Mouse (Mus musculus): ENCODE data around the gene Casp8. TPM values are rescaled to one million over a fixed set of nuclear protein-coding genes. Genes with fewer than 3 reads are reported as not detected.
"Not testable (repeated sequence)": the region's sequence is repeated elsewhere in the genome, so short reads cannot be mapped to it uniquely, and the experiment has no call there.

Gene Casp8
- total RNA-seq (2015): 179 and 198 TPM in 2 replicates
- total RNA-seq (2017): 144 and 170 TPM in 2 replicates

DNA sequence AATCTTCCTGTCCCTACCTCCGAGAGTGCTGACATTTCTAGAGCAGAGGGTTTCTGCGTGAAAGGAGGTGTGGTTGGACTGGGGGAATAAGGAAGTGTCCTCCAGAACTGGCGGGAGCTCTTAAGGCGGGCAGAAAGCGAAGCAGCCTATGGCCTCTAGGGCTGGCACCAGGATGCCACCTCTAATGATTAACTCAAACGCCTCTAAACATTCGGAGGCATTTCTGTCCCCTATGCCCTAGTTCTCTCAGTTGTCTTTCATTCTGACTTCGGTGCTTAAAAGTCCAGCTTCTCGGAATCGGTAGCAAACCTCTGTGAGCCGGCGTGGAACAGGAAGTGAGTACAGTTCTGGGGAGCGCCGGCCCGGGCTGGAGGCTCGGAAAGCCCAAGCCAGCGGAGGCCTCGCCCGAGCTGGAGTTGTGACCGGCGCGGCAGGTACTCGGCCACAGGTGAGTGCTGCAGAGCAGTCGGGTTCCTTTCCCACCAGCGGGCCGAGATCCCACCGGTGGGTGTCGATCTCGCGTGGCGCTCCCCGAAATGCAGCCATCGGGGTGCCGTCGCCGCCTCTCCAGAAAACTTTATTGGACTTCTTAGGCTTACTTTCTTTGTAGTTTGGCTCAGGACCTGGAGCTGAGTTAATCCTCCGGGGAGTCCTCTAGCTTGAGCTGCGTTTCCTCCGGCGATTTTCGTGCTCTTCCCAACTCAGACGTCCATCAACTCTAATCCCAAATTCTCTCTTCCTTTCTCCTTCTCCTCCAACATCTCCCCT, at the start of gene Casp8:
TSS of gene Casp8 (plus strand) at position 84 of the 768 bp plus-strand sequence.
- peak; percentile 90 for ATAC-seq (ENCODE audit: poor library complexity, severe bottlenecking)

DNA sequence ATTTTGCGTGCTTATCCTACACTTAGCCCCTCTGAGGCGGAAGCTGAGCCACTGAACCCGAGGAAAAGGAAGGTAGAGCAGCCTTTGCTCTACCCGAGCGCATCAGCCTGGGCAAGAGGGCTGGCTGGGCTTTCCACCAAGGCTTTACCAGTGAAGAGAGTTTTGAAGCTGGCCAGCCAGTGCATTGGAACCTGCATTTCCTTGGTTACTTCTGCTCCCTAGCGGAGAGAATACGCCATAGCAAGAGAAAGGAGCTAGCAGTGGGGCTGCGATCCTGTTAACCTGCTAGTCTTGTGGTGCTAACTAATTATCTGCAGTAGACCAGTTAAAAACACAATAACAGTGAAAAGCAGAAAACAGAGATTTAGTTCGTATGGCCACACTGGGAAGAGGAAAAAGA, 48.3 kb upstream of the Casp8 start:
- no peak for ATAC-seq (ENCODE audit: poor library complexity, severe bottlenecking)

DNA sequence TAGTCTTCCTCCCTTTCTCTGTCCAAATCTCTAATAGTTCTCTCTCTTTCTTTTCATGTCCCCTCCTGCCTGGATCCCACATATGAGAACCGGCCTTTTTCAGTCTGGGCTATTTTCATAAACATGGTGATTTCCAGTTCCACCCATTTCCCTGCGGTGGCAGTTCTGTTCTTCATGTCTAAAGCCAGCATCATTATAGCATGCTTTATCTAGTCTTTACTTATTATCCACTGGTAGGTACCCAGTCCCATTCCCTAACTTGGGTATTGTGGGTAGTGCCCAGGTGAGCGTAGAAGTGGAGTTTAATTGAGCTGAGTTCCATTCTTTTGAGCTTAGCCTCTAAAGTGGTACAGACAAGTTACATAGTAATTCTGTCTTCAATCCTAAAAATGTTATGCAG, 35.7 kb upstream of the Casp8 start:
- ATAC-seq (ENCODE audit: poor library complexity, severe bottlenecking): no peak

GRCm38 (mm10) chr1:58760581-58760980, 34.6 kb upstream of the Casp8 start:
- ATAC-seq (ENCODE audit: poor library complexity, severe bottlenecking): no peak

GRCm38 (mm10) chr1:58761391-58762275, 33.5 kb upstream of the Casp8 start:
- ATAC-seq (ENCODE audit: poor library complexity, severe bottlenecking): peak; percentile 72

DNA sequence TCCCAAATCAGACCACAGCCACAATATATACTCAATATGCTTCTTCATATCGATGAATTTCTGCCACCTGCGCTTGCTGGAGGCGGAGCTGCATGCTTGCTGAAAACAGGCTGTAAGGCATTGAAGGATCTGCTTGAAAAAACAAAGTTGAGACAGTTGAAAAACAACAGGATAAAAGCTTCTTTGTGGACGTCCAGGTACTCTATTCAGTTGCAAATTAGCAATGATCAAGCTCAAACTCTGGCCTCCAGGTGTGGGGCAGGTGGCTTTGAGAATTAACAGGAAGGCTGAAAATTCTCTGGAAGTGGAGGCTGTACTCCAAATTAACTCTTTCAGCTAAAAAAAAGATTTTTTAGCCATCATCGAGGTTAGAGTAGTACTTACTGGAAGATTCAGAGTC, 32.6 kb upstream of the Casp8 start:
- no peak for ATAC-seq (ENCODE audit: poor library complexity, severe bottlenecking)

DNA sequence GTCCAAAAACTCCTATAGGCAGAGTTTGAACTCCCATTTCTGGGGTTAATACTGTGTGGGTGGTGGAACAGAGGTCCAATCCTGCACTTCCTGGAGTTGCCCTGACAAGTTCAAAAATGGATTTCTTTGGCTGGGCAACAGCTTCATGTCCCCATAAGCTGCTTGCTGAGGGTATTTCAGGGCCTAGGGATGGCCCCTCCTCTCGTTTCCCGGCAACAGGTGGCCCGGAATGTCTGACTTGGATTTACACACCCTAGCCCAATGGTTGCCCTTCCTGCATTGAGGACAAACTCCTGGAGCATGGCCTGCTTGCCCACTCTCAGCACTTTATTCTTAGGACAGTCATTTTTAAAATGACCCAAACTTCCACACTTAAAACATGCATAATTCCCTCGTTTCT, 28.7 kb upstream of the Casp8 start:
- not testable (repeated sequence) for ATAC-seq (ENCODE audit: poor library complexity, severe bottlenecking)

DNA sequence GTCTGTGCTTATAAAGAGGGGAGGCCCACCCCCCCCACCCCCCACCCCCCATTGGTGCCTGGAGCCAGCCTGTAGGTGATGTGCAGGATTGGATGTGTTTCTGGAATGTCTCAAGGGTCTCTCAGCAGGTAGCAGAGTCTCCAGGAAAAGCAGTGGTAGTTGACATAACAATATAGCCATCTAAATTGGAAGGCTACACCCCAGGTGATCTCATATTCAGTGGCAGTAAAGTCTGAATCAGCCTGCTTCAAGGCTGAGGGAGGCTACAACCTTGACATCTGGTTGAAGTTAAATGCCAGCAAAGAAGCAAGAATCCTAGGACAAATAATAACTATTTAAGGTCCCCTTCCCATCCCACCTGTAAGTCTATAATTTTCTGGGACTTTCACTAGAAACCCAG, 26.0 kb upstream of the Casp8 start:
- ATAC-seq (ENCODE audit: poor library complexity, severe bottlenecking): no peak

GRCm38 (mm10) chr1:58769701-58770100, 25.5 kb upstream of the Casp8 start:
- no peak for ATAC-seq (ENCODE audit: poor library complexity, severe bottlenecking)

DNA sequence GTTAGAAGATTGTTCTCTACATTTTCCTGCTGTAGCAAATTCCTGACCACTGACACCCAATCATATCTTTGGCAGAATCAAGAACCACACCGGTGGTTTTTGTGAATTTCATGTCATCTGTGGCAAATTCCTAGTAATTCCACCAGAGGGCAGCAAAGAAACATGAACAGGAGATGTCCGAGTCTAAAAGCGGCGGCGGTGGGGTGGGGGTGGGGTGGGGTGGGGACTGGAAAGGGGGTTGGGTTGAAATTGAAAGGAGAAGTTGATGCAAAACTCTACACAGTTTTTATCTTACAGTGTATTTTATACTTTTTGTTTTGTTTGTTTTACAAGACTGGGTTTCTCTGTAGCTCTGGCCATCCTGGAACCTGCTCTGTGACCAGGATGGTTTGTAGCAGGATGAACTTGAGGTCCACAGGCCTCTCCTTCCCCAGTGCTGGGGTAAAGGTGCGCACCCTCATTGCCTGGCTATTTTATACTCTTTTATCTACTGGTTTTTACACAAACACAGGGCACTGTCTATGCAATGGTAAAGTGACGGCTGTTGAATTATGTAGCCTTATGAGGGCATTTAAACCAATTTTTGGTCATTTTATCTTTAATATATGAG, 25.0 kb upstream of the Casp8 start:
- ATAC-seq (ENCODE audit: poor library complexity, severe bottlenecking): peak; percentile 67

GRCm38 (mm10) chr1:58772084-58772483, 23.1 kb upstream of the Casp8 start:
- no peak for ATAC-seq (ENCODE audit: poor library complexity, severe bottlenecking)

DNA sequence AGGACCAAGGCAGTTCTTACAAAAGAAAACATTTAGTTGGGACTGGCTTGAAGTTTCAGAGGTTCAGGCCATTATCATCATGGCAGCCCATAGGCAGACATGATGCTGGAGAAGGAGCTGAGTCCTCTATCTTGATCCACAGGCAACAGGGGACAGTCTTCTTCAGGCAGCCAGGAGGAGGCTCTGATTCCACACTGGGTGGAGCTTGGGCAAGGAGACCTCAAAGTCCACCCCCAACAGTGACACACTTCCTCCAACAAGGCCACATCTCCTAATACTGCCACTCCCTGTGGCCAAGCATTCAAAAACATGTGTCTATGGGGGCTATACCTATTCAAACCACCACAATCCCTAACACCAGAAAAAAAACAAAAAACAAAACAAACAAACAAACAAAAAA, 21.9 kb upstream of the Casp8 start:
- peak; percentile 71 for ATAC-seq (ENCODE audit: poor library complexity, severe bottlenecking)

GRCm38 (mm10) chr1:58773905-58774304, 21.3 kb upstream of the Casp8 start:
- ATAC-seq (ENCODE audit: poor library complexity, severe bottlenecking): peak; percentile 76

DNA sequence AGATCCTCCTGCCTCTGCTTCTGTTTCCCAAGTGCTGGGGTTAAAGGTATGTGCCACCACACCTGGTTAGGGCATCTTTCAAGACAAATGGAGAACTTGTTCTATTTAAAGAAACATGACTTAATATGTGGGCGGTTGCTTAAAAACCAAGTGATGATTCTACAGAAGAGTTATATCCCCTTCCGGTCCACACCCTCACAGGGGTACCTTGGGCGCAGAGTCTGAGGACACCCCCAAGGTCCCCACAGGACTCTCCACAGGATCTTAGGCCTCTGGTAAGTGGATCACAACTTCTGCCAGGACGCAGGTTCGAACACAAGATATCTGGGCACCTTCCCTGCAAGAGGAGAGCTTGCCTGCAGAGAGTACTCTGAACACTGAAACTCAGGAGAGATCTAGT, 19.8 kb upstream of the Casp8 start:
- ATAC-seq (ENCODE audit: poor library complexity, severe bottlenecking): no peak

DNA sequence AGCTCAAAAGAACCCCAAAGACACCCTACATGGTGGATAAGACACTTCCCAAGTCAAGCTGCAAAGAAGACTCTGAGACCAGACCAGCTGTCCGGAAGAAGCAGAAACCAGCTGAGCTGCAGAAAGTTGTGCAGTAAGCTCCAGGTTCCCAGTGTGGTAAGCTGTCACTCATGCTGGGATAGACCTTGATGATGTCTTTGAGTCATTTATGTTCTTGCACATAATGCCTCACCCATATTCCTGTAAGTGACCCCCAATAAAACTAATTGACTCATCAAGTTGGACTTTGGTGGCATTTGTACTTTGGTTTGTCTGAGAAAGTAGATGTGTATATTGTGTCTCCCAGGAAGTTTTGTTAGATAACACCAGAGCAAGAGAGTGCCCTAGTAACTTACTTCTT, 17.6 kb upstream of the Casp8 start:
- no peak for ATAC-seq (ENCODE audit: poor library complexity, severe bottlenecking)

DNA sequence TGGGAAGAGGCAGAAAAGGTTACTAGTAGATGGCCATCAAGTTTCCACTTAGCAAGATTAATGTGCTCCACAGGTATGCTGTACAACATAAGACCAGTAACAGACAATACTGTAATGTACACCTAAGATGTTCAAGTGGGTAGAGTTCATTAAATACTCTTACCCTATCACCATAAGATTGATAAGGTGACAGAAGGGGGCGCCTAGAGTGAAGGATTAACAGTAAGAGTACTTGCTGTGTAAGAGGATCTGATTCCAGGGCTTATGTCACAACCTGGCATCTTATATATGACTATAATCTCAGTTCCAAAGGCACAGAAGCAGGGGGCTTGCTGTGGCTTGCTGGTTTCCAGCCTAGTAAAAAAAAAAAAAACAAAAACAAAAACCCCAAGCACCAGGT, 16.9 kb upstream of the Casp8 start:
- ATAC-seq (ENCODE audit: poor library complexity, severe bottlenecking): no peak

DNA sequence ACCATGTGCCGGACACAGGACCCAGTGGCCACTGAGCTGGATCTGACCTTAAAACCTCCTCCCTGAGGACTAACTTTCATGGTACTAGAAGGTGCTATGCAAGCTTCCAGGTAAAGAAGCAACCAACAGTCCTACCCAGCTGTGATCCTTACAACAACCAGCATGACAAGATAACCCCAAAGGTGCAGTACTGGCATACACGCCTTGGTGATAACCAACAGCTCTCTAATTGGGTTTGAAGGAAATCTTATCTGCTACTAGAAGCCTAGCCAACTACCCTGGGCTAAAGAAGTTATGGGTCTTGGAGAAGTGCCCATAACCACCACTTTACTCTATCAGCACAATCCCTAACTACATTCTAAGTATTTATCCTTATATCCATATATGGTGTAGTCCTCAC, 8.9 kb upstream of the Casp8 start:
- no peak for ATAC-seq (ENCODE audit: poor library complexity, severe bottlenecking)

- ATAC-seq (ENCODE audit: poor library complexity, severe bottlenecking): no peak
Measured at GRCm38 (mm10) chr1:58788410-58788809, 6.8 kb upstream of the Casp8 start.

GRCm38 (mm10) chr1:58794705-58795104, 469 bp upstream of the Casp8 start:
- no peak for ATAC-seq (ENCODE audit: poor library complexity, severe bottlenecking)

DNA sequence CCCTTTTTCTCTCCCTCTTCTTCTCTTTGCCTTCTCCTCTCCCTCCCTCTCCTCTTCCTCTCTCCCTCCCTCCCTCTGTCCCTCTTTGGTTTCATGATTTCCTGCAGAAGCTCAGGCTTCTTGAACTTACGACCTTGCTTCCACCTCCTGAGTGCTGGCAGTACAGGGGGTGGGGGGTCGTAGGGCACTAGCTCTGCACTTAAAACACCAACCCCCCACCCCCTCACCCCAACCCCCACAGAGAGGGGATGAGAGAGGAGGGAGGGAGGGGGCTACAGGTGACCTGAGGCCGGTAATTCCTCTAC, 837 bp downstream of the Casp8 start:
- no peak for ATAC-seq (ENCODE audit: poor library complexity, severe bottlenecking)

- ATAC-seq (ENCODE audit: poor library complexity, severe bottlenecking): no peak
Measured at GRCm38 (mm10) chr1:58796853-58797252, 1.7 kb downstream of the Casp8 start.

DNA sequence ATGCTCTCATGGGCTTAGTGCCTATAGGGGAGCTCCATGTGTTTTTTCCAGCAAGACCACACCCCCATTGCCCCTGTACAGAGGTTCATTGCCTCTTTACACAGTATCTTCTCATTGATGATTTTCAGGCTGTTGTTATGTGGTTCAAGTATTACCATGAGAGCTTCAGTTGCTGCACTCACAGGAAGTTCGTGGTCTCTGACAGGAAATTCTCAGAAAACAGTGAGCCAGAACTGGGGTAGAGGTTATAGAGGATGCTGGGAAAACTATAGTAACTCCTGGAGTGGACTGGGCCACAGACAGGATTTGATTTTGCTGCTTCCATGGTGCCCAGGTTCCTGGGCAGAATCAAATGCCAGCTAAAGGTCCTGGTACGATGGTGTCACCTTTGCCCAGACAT, 2.2 kb downstream of the Casp8 start:
- peak; percentile 24; the same call in 1 of the 2 replicates for ATAC-seq (ENCODE audit: poor library complexity, severe bottlenecking)

Data from megakaryocyte, adult 5-6 weeks (primary cell).